23 mouse cellular contexts compared by ENCODE assay signal in genomic region chr2:74187963-74188790, GRCm38 (mm10).
DNase-seq lines count a peak whose midpoint lies in the region; ATAC-seq and TF ChIP-seq lines count a peak whose summit lies in the region.
"Had no signal": no experiment of that assay in that cellular context is flagged by ENCODE, and none has a peak within 500 bp of the region (broad histone marks: within the 10 kb centered on the region; RNA-seq: fewer than 3 reads in every experiment).

No protein-coding gene starts in this region.

- 25% methylated on average over 8 of the region's 8 CpGs for WGBS in lung, embryonic 14.5 days
- WGBS in lung, postnatal 0 days: 28% methylated on average over 8 of the region's 8 CpGs
- 21% methylated on average over 8 of the region's 8 CpGs for WGBS in embryonic facial prominence, embryonic 11.5 days
- WGBS in limb, embryonic 12.5 days: 14% methylated on average over 8 of the region's 8 CpGs

- no peak for TF ChIP-seq CTCF in lung, embryonic 14.5 days (IDR thresholded peaks at IDR 0.05; ENCODE audit: low read depth)
- no peak for TF ChIP-seq CTCF in lung, postnatal 0 days (IDR thresholded peaks at IDR 0.05)

- intact Hi-C loops in heart, postnatal 10 days (cut with DNase I): no loop called here

- no peak overlapping the region for H3K4me2 ChIP-seq in lung, embryonic 14.5 days
- no peak overlapping the region for H3K4me2 ChIP-seq in lung, postnatal 0 days (replicated peaks; ENCODE audit: low read depth, low read length)
- no peak overlapping the region for H3K4me2 ChIP-seq in embryonic facial prominence, embryonic 11.5 days (ENCODE audit: low read depth, low read length)
- peak overlapping the region; percentile 10; the same call in 1 of the 2 replicates for H3K4me2 ChIP-seq in limb, embryonic 12.5 days
- H3K4me2 ChIP-seq: forebrain, embryonic 12.5 days; heart, embryonic 13.5 days; liver, embryonic 11.5 days; midbrain, embryonic 13.5 days; neural tube, embryonic 12.5 days had no signal

- no peaks in the 10 kb centered on the region for H3K9me3 ChIP-seq in lung, embryonic 14.5 days (ENCODE audit: low read depth, low read length)
- no peaks in the 10 kb centered on the region for H3K9me3 ChIP-seq in lung, postnatal 0 days (ENCODE audit: low read length)
- H3K9me3 ChIP-seq in embryonic facial prominence, embryonic 11.5 days (replicated peaks; ENCODE audit: control insufficient read depth, low read length): no peaks in the 10 kb centered on the region
- H3K9me3 ChIP-seq in limb, embryonic 12.5 days: peaks cover 6% of the 10 kb centered on the region
- H3K9me3 ChIP-seq: forebrain, embryonic 12.5 days had no signal

- peak; percentile 81 for DNase-seq in heart, adult 11 months
- DNase-seq in heart, postnatal 10 days: no peak
- DNase-seq in lung, embryonic 14.5 days: peak; percentile 21
- no peak for DNase-seq in lung, postnatal 0 days (ENCODE audit: low spot score)
- peak; percentile 34 for DNase-seq in embryonic facial prominence, embryonic 11.5 days (ENCODE audit: low spot score)
- no peak for DNase-seq in Muller cell, postnatal 12 days (ENCODE audit: inconsistent ontology term)
- no peak for DNase-seq in right cerebral cortex, postnatal 14 days
- DNase-seq: adrenal gland, postnatal 10 days; cerebellum, adult 9-11 months; gastrocnemius, postnatal 10 days; heart, adult 18-20 months; heart, postnatal 36 days; kidney, adult 8-10 months; thymus, postnatal 25 days had no signal

- TF ChIP-seq EP300 in lung, postnatal 0 days (IDR thresholded peaks at IDR 0.05): no peak

- no peaks in the 10 kb centered on the region for H3K4me1 ChIP-seq in lung, embryonic 14.5 days (ENCODE audit: insufficient read depth)
- no peaks in the 10 kb centered on the region for H3K4me1 ChIP-seq in lung, postnatal 0 days (ENCODE audit: insufficient read depth, low read depth, low read length)
- no peaks in the 10 kb centered on the region for H3K4me1 ChIP-seq in embryonic facial prominence, embryonic 11.5 days (ENCODE audit: control insufficient read depth, insufficient read depth, low read length)
- peaks cover 37% of the 10 kb centered on the region for H3K4me1 ChIP-seq in limb, embryonic 12.5 days (replicated peaks)

- no peaks in the 10 kb centered on the region for H3K36me3 ChIP-seq in lung, embryonic 14.5 days (ENCODE audit: insufficient read depth)
- no peaks in the 10 kb centered on the region for H3K36me3 ChIP-seq in lung, postnatal 0 days (ENCODE audit: insufficient read depth, low read length)
- H3K36me3 ChIP-seq in embryonic facial prominence, embryonic 11.5 days (replicated peaks; ENCODE audit: control insufficient read depth, insufficient read depth, low read depth, low read length): no peaks in the 10 kb centered on the region
- H3K36me3 ChIP-seq in limb, embryonic 12.5 days: no peaks in the 10 kb centered on the region
- H3K36me3 ChIP-seq: forebrain, embryonic 12.5 days; heart, embryonic 13.5 days; midbrain, embryonic 13.5 days; neural tube, embryonic 12.5 days had no signal

- no peaks in the 10 kb centered on the region for H3K27me3 ChIP-seq in lung, embryonic 14.5 days (ENCODE audit: insufficient read depth, low read length)
- no peaks in the 10 kb centered on the region for H3K27me3 ChIP-seq in lung, postnatal 0 days (replicated peaks; ENCODE audit: insufficient read depth, low read length)
- no peaks in the 10 kb centered on the region for H3K27me3 ChIP-seq in embryonic facial prominence, embryonic 11.5 days (ENCODE audit: control insufficient read depth, insufficient read depth, low read length)
- no peaks in the 10 kb centered on the region for H3K27me3 ChIP-seq in limb, embryonic 12.5 days
- H3K27me3 ChIP-seq: forebrain, embryonic 12.5 days; heart, embryonic 13.5 days; midbrain, embryonic 13.5 days; neural tube, embryonic 12.5 days had no signal

- H3K9ac ChIP-seq in lung, embryonic 14.5 days: no peak overlapping the region
- no peak overlapping the region for H3K9ac ChIP-seq in lung, postnatal 0 days (replicated peaks; ENCODE audit: low read depth)
- H3K9ac ChIP-seq in embryonic facial prominence, embryonic 11.5 days (replicated peaks; ENCODE audit: low read length): no peak overlapping the region
- H3K9ac ChIP-seq in limb, embryonic 12.5 days (replicated peaks): no peak overlapping the region
- H3K9ac ChIP-seq: forebrain, embryonic 12.5 days; heart, embryonic 13.5 days; midbrain, embryonic 13.5 days; neural tube, embryonic 12.5 days had no signal

- no peak overlapping the region for H3K4me3 ChIP-seq in lung, embryonic 14.5 days (ENCODE audit: low read depth, low read length)
- H3K4me3 ChIP-seq in lung, postnatal 0 days (ENCODE audit: low read depth, low read length): no peak overlapping the region
- H3K4me3 ChIP-seq in embryonic facial prominence, embryonic 11.5 days (ENCODE audit: low read depth, low read length): no peak overlapping the region
- no peak overlapping the region for H3K4me3 ChIP-seq in limb, embryonic 12.5 days (replicated peaks)
- H3K4me3 ChIP-seq: forebrain, embryonic 12.5 days; heart, embryonic 13.5 days; midbrain, embryonic 13.5 days; neural tube, embryonic 12.5 days had no signal

- peak; percentile 56; the same call in 1 of the 2 replicates for ATAC-seq in lung, embryonic 14.5 days (ENCODE audit: insufficient read depth)
- no peak for ATAC-seq in lung, postnatal 0 days
- peak; percentile 44; the same call in 1 of the 2 replicates for ATAC-seq in embryonic facial prominence, embryonic 11.5 days (replicated peaks; ENCODE audit: insufficient number of reproducible peaks, low FRiP score, low TSS enrichment, low read depth)
- peak; percentile 76 for ATAC-seq in limb, embryonic 12.5 days (ENCODE audit: insufficient number of reproducible peaks, insufficient read depth, low FRiP score, low TSS enrichment, low read depth)
- ATAC-seq: activated CD4-positive, CD25-positive, alpha-beta regulatory T cell, adult 4 months; CD4-positive, CD25-positive, alpha-beta regulatory T cell, adult 4 months; midbrain, embryonic 13.5 days had no signal

- 0 out of 2 replicates have a peak overlapping the region, but pooled peaks have one; percentile 5 for H3K27ac ChIP-seq in lung, embryonic 14.5 days (ENCODE audit: low read depth)
- H3K27ac ChIP-seq in lung, postnatal 0 days (ENCODE audit: low read length): no peak overlapping the region
- H3K27ac ChIP-seq in embryonic facial prominence, embryonic 11.5 days (replicated peaks; ENCODE audit: low read depth, low read length): no peak overlapping the region
- peak overlapping the region; percentile 89 for H3K27ac ChIP-seq in limb, embryonic 12.5 days
- H3K27ac ChIP-seq: forebrain, embryonic 12.5 days; heart, embryonic 13.5 days; macrophage; midbrain, embryonic 13.5 days; neural tube, embryonic 12.5 days had no signal

Comparison
In these comparisons a context has a peak if more than half of its experiments do, and no peak if none do; other contexts are left out.
1. DNase-seq: peak in heart, adult 11 months (single experiment), lung, embryonic 14.5 days (single experiment) and embryonic facial prominence, embryonic 11.5 days (single experiment); none in heart, postnatal 10 days (0 of 2), lung, postnatal 0 days (single experiment), Muller cell, postnatal 12 days (single experiment) and right cerebral cortex, postnatal 14 days (single experiment).
2. H3K27ac ChIP-seq: peak in lung, embryonic 14.5 days (single experiment) and limb, embryonic 12.5 days (single experiment); none in lung, postnatal 0 days (single experiment) and embryonic facial prominence, embryonic 11.5 days (single experiment).